Comparison of ENCODE assay signal across 8 mouse cellular contexts in the genomic region with DNA sequence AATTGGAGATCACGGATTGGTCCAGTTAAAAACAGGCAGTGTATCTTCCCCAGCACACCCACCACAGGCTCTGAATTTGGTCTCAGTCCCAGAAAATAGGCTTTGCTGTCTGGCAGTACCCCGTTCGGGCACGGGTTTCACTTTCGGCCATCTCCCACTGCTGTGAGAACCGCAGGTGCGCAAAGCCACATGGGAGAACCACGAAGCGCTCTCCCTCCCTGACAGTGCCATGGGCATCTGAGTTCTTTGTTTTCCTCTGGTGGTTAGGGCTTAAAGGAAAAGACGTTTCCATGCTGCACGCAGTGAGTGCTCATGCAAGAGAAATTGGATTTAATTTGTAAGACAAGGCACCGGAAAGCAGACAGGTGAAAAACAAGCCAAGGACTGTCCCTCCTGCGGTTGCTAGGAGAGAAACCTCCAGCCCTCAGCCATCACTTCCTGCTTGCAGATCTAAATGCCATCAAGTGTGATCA.
DNase-seq lines count a peak whose midpoint lies in the region; ATAC-seq lines count a peak whose summit lies in the region.

No protein-coding gene starts in this region.

- no peaks in the 10 kb centered on the region for H3K36me3 ChIP-seq in hindbrain, embryonic 16.5 days (ENCODE audit: control insufficient read depth, insufficient read depth, low read length)
- no peaks in the 10 kb centered on the region for H3K36me3 ChIP-seq in hindbrain, embryonic 13.5 days

- peak; percentile 31 for DNase-seq in ES-CJ7 (ENCODE audit: low read depth, low spot score)
- DNase-seq in cerebellum, postnatal 14 days: peak; percentile 58 to 69
- peak; percentile 68 for DNase-seq in retina, postnatal 1 day
- no peak for DNase-seq in urinary bladder, postnatal 14 days (ENCODE audit: low spot score)
- no peak for DNase-seq in heart, postnatal 14 days
- no peak for DNase-seq in lung, postnatal 14 days

- H3K4me3 ChIP-seq in hindbrain, embryonic 16.5 days (ENCODE audit: low read length): no peak overlapping the region
- no peak overlapping the region for H3K4me3 ChIP-seq in hindbrain, embryonic 13.5 days

- H3K27ac ChIP-seq in hindbrain, embryonic 16.5 days (ENCODE audit: low read depth, low read length): no peak overlapping the region
- H3K27ac ChIP-seq in hindbrain, embryonic 13.5 days: no peak overlapping the region

- no peaks in the 10 kb centered on the region for H3K27me3 ChIP-seq in hindbrain, embryonic 16.5 days (replicated peaks; ENCODE audit: control insufficient read depth, insufficient read depth, low read length)
- H3K27me3 ChIP-seq in hindbrain, embryonic 13.5 days: no peaks in the 10 kb centered on the region

- H3K9me3 ChIP-seq in hindbrain, embryonic 16.5 days (ENCODE audit: control insufficient read depth, low read length): no peaks in the 10 kb centered on the region
- no peaks in the 10 kb centered on the region for H3K9me3 ChIP-seq in hindbrain, embryonic 13.5 days

- no peak overlapping the region for H3K9ac ChIP-seq in hindbrain, embryonic 16.5 days (ENCODE audit: low read depth, low read length)
- H3K9ac ChIP-seq in hindbrain, embryonic 13.5 days: no peak overlapping the region

- H3K4me2 ChIP-seq in hindbrain, embryonic 16.5 days (ENCODE audit: low read length): peak overlapping the region; percentile 22
- H3K4me2 ChIP-seq in hindbrain, embryonic 13.5 days: no peak overlapping the region

- WGBS in hindbrain, embryonic 16.5 days: 49% methylated on average over 13 of the region's 13 CpGs
- WGBS in hindbrain, embryonic 13.5 days: 68% methylated on average over 13 of the region's 13 CpGs

- intact Hi-C loops in heart, postnatal 14 days (cut with DNase I): no loop called here

- ATAC-seq in hindbrain, embryonic 16.5 days: peak; percentile 42; the same call in 1 of the 2 replicates
- no peak for ATAC-seq in hindbrain, embryonic 13.5 days (ENCODE audit: low FRiP score)

- H3K4me1 ChIP-seq in hindbrain, embryonic 16.5 days (ENCODE audit: control insufficient read depth, insufficient read depth, low read depth, low read length): no peaks in the 10 kb centered on the region; the same call in 1 of the 2 replicates
- peaks cover 7% of the 10 kb centered on the region for H3K4me1 ChIP-seq in hindbrain, embryonic 13.5 days (replicated peaks)

Comparison
In these comparisons a context has a peak if more than half of its experiments do, and no peak if none do; other contexts are left out.
1. DNase-seq: peak in ES-CJ7 (single experiment), cerebellum, postnatal 14 days (2 of 2) and retina, postnatal 1 day (single experiment); none in urinary bladder, postnatal 14 days (single experiment), heart, postnatal 14 days (0 of 2) and lung, postnatal 14 days (single experiment).